Mouse (Mus musculus): ENCODE results near the gene Wwtr1.

- no peak for TF ChIP-seq CTCF (IDR thresholded peaks at IDR 0.05; ENCODE audit: low read depth)
- TF ChIP-seq EP300 (IDR thresholded peaks at IDR 0.05; ENCODE audit: low read depth) = no peak
Observed at GRCm38 (mm10) chr3:57542848-57543380, 32.8 kb downstream of the Wwtr1 start.

All from heart, postnatal 0 days (tissue).